21 mouse cellular contexts compared by ENCODE assay signal in the genomic region with DNA sequence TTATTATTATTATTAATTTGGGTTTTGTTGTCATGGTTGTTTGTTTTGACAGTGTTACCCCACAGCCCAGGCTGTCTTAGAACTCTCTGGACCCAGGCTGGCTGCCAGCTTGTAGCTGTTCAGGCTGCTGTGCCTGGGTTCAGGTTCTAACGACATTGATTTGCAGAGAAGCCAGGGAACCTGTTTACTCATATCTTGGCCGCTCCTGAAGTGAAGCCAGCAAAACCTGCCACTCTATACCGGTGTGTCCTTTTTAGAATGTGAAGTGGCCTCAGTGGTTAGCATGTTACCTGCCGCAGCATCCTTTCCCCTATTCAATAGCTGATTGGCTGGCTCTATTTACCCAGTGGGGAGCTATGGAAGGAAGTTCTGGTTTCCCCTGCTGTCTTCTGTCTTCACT. TPM values are rescaled to one million over a fixed set of nuclear protein-coding genes. Genes with fewer than 3 reads are reported as not detected.
"Had no signal": no experiment of that assay in that cellular context is flagged by ENCODE, and none has a peak within 500 bp of the region (broad histone marks: within the 10 kb centered on the region; RNA-seq: fewer than 3 reads in every experiment).

No protein-coding gene starts in this region.

- H3K9ac ChIP-seq: lung, embryonic 14.5 days; midbrain, embryonic 13.5 days; midbrain, embryonic 15.5 days; neural tube, embryonic 13.5 days; neural tube, embryonic 15.5 days had no signal

- H3K27ac ChIP-seq: midbrain, embryonic 10.5 days; midbrain, embryonic 13.5 days; midbrain, embryonic 15.5 days; neural tube, embryonic 13.5 days; neural tube, embryonic 15.5 days had no signal

- H3K27me3 ChIP-seq: midbrain, embryonic 15.5 days; neural tube, embryonic 15.5 days had no signal

- DNase-seq: lung, adult 18-20 months; lung, embryonic 14.5 days; lung, postnatal 10 days; retina, postnatal 1 day; right cerebral cortex, adult 18-20 months; right cerebral cortex, postnatal 25 days; right cerebral cortex, postnatal 4 days; spleen, adult 18-20 months; thymus, adult 18-20 months; thymus, postnatal 14 days; thymus, postnatal 36 days had no signal

- H3K4me2 ChIP-seq: lung, embryonic 14.5 days; midbrain, embryonic 13.5 days; midbrain, embryonic 15.5 days; neural tube, embryonic 13.5 days; neural tube, embryonic 15.5 days had no signal

- H3K36me3 ChIP-seq: midbrain, embryonic 10.5 days; midbrain, embryonic 13.5 days; midbrain, embryonic 15.5 days; neural tube, embryonic 13.5 days; neural tube, embryonic 15.5 days had no signal

- H3K9me3 ChIP-seq: midbrain, embryonic 10.5 days; midbrain, embryonic 13.5 days; midbrain, embryonic 15.5 days; neural tube, embryonic 13.5 days; neural tube, embryonic 15.5 days had no signal

- H3K4me3 ChIP-seq: midbrain, embryonic 10.5 days; midbrain, embryonic 13.5 days; midbrain, embryonic 15.5 days; myocyte; neural tube, embryonic 13.5 days; neural tube, embryonic 15.5 days had no signal

- ATAC-seq: midbrain, embryonic 13.5 days; midbrain, embryonic 15.5 days had no signal

RNA-seq across cellular contexts. Expression of gene Pla2g1b, which starts 20.7 kb away (rescaled TPM):
- total RNA-seq: megakaryocyte, adult 5-6 weeks; megakaryocyte-erythroid progenitor cell, adult 5-6 weeks had no signal
- polyA plus RNA-seq: liver, embryonic 16.5 days; midbrain, embryonic 13.5 days; midbrain, embryonic 15.5 days; myocyte; neural tube, embryonic 11.5 days had no signal

RNA-seq across cellular contexts. Expression of gene Msi1, which starts 57.3 kb away (rescaled TPM):
- total RNA-seq: megakaryocyte, adult 5-6 weeks; megakaryocyte-erythroid progenitor cell, adult 5-6 weeks had no signal
